Mouse (Mus musculus): ENCODE data around the gene Nprl2.
"Not testable (repeated sequence)": the region's sequence is repeated elsewhere in the genome, so short reads cannot be mapped to it uniquely, and the experiment has no call there.

The Nprl2 gene

DNA sequence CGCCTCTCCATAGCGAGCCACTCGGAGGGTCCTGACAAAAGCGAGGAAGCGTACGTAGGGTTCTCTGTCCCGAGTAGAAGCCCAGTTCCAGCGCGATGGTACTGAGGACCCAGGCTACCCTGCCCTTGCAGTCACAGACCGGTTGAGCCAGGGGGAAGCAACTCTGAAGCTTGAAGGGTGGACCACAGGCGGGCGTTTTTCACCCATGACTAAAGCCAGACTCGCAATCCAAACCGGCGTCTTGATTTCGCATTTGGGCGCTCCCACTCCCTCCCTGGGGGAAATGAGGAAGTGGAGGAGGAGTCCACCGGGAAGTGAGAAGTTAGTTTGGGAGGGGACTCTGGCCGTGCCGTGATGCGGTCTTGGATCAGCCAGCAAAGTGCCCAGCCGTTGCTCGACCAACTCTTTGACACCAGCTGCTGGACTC is 13.0 kb downstream of the Nprl2 start:
- DNase-seq: peak; percentile 62

DNA sequence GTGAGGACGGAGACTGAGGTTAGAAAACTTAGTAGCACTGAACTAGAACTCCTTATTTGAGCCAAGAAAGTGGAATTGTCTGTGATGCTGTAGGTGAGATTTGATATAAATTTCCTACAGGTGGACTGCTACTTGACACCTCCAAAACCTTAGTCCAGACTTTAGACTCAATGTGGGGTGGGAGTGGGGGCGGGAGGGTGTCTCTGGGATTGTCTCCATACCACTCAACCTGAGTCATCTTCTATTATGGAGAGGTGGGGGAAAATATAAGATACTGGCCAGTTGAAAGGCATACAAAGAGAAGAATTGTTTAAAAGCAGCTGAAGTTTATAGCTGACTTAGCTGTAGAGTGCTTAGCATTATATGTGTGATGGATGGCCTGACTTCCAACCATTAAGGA is 13.7 kb downstream of the Nprl2 start:
- no peak for DNase-seq

DNA sequence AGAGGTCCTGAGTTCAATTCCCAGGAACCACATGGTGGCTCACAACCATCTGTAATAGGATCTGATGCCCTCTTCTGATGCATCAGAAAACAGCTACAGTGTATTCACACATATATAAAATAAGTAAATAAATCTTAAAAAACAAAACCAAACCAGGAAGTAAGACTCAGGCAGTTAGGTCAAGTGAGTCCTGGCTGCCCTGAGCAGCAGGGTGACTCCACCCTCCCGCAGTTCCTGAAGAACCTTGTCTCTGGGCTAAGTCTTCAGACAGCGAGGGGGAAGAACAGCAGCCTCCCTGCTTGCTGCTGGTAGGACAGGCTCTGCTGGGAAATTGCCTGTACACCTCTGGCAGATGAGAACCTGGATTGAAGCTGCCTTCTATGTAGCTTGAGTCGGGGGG is 14.3 kb downstream of the Nprl2 start:
- DNase-seq: peak; percentile 41

DNA sequence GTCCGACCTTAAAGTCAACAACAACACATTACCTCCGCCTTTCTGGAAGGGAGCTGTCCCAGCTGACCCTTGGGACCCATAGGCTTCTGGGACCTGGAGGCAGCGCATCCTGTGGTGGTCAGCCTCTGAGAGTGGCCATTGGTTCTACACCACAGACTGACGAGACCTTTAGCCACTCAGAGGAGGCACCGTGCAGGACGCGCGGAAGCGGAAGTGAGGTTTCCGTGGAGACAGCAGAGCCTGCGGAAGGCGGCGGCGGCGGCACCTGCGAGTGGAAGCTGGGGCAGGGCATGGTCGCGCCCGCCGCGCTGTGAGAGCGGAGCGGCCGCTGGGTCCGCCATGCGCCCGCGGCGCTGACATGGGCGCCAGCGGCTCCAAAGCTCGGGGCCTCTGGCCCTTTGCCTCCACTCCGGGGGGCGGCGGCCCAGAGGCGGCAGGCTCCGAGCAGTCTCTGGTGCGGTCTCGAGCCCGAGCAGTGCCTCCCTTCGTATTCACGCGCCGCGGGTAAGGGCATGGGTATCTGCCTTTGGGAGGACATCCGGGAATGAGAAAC is 21.1 kb downstream of the Nprl2 start, which contains the start of gene Tusc2:
Tusc2 (plus strand) TSS at position 227 of the 553 bp plus-strand sequence.
- peak; percentile 95 for DNase-seq

DNA sequence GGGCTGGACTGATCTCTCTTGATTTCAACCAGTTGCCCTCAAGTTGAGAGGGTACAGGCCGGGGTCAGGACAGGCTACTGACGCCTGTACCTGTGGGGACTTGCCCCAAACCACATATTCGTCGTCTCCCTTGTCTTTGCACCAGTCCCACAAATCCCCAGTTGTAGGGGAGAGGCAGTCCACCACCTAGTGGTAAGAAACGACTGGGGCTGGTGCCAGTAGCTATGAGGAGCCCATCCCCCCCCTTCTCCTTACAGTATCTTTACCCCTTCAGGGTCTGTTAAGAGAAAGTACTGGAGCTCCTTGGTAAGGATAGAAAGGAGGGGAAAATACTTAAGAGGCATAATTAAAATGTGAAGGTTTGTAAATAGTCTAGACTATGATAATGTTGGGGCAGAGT is 23.5 kb downstream of the Nprl2 start:
- DNase-seq: not testable (repeated sequence)

DNA sequence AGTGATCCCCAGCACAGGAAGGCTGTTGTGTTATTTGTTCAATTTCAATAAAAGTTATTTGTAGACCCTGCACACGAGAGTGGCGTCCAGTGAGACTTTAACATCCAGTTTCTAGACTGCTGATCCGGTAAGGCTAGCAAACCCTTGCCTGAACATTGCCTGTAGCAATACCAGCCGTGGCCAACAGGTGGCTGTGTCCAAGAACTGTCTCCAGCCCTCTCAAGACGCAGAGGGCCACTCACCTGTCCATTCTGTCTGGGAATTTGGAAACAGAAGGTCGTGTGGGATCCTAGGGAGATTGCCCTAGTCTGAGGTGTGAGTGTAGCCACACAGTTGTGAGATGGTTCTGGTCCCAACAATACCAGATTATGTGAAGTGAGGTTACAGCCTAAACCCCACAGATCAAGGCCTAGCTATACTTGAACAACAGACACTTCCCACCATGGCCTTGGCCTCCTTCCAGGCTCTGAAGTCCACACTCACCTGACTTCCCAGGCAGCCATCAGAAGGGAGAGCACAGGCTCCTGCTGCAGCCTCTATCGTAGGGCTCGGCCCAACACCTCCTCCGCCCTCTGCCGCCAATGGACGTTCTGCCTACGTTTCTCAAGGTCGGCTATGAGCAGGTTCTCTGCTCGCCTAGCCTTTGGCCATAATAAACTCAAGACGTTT is 24.1 kb downstream of the Nprl2 start:
- peak; percentile 91 for DNase-seq

DNA sequence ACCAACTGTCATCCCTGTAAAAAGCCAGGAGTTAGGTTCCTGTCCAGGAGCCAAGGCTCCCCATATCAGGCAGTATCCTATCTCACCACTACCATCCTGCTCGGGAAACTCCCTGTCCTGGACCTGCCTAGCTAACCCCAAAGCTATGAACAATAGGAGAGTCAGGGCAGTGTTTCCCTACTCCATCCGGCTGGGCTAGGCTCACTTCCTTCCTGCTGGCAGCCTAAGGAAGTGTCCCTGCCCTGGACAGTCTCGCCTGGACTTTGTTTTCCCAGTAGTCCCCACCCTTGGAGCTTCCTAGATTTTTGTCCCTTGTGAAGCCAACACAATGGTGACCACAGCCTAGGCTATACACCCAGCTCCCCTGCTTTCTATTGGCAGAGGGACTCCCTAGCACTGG is 24.8 kb downstream of the Nprl2 start:
- DNase-seq: no peak

DNA sequence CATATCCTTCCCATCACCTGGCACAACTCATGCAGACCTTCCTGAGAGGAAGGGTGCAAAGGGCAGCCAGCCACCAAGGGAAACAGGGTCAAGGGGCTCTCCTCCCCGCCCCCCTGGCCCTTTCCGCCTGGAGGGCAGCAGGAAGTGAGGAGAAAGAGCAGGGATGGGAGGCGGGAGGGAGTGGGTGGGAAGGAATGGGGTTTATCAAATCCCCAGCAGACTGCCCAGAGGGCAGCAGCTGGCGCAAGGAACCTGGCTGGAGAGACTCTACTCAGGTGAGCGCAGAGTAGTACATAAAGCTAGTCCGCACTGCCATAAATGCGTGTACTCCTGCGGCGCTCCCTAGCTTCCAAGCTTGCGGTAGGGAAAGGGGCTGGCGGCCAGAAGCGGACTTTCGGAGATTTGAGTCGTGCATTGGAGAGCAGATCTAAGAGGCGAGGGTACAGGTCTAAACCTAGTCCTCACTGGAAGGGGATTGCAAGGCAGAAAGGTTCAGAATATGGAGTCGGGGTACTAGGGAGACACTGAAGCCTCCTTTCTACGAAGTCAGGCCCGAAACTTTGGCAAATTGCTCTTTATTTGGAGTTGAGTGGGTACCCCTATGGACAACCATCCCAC is 25.8 kb downstream of the Nprl2 start, which contains the start of gene Hyal2:
Hyal2 (plus strand) TSS at position 244 of the 618 bp plus-strand sequence.
- peak; percentile 62 for DNase-seq

DNA sequence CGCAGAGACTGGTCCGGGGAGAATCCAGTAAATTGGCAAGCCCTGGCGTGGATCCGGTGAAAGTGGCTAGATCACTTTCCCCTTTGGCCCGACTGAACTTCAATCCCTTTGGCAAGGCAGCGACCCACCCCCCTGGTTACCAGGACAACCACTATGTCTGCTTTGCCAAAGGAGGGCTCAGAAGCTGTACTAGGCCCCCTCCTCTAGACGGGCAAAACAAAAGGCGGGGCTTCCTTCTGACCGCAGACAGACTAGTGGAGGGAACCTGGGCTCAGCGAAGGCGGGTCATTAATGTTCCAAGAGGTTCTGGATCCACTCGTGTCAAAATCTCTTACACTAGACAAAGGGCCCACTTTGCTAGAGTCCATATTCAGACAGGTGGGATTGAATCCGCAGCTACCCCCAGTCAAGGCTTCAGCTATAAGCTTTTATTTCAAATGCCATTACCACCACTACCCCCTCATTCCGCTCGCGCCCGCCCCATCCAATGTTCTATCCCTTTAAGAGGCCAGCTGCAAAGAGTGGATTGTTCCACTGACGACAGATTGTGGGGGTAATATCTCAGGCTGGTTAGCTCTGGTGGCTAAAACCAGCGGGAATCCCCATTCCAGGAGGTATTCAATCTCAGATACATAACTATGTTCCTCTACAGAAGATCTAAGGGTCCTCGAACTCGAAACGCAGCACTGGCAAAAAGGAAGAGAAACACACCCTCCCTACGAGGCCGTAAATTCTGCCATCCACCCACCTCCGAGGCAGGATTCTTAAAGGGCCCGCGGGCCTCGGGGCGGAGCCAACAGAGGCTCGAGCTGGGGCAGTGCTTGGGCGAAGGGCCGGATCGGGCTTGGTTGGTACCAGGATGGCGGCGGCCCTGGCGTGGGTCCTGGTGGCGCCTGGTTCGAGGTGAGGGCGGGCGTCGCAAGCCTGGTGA is 26.6 kb downstream of the Nprl2 start:
- peak; percentile 91 for DNase-seq

DNA sequence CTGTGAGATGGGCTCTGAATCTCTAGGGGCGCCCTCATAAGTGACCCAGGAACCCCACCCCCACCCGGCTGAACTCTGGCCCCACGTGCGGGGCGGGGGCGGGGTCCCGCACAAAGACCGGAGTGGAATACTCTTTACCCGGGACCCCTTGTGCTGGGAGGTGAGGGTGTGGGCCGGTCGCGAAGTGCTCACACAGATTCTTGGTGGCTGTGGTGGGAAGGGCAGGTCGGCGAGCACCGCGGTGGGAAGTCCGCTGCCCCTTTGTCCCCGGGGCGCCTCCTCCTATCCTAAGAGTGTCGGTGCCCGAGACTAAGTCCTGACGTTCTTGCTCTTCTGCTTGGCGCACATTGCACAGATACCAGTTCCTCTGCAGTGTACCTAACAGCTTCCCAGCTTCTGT is 27.2 kb downstream of the Nprl2 start:
- DNase-seq: no peak

DNA sequence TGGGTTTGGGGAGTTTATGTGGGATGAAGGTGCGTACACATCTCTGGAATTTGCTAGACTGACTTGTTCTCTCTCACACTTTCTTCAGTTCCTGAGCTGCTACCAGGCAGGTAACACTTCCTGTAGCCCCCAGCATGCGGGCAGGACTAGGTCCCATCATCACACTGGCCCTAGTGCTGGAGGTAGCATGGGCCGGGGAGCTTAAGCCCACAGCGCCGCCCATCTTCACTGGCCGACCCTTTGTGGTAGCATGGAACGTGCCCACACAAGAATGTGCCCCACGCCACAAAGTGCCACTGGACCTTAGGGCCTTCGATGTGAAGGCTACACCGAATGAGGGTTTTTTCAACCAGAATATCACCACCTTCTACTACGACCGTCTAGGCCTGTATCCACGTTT is 28.0 kb downstream of the Nprl2 start:
- DNase-seq: no peak

DNA sequence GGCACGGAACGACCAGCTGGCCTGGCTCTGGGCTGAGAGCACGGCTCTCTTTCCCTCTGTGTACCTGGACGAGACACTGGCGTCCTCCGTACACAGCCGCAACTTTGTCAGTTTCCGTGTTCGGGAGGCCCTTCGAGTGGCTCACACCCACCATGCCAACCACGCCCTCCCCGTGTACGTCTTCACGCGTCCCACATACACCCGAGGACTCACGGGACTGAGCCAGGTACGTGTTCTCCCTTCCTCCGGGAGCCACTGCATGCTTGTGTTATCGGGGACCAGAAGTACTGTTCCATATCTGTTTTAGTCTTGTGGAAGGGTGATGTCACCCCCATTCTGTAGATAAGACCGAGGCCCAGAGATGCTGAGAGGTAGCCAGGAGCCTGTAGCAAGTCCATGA is 28.8 kb downstream of the Nprl2 start:
- DNase-seq: peak; percentile 83

DNA sequence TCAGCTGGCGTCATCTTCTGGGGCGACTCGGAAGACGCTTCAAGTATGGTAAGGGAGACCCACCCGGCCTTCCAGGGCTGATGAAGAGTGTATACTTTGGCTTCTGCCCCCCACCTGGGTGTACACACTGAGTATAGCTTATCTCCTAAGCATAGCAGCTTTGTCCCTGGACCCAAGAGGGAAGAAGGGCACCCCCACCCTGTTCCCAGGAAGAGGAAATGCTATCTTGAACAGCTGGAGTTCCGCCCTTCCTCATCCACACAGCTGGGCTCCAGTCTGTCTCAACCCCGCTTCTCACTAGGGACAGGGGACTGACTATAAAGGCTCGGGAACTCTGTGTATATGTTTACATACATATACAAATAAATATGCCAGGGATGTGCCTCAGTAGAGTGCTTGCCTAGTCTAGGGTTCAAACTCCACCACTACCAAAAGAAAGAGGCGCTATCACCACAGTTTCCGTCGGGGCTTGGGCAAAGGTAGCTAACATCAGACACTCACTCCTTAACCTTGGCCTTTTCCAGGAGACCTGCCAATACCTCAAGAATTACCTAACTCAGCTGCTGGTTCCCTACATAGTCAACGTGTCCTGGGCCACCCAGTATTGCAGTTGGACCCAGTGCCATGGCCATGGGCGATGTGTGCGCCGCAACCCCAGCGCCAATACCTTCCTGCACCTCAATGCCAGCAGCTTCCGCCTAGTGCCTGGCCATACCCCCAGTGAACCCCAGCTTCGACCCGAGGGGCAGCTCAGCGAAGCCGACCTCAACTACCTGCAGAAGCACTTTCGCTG is 29.7 kb downstream of the Nprl2 start:
- peak; percentile 76 for DNase-seq

DNA sequence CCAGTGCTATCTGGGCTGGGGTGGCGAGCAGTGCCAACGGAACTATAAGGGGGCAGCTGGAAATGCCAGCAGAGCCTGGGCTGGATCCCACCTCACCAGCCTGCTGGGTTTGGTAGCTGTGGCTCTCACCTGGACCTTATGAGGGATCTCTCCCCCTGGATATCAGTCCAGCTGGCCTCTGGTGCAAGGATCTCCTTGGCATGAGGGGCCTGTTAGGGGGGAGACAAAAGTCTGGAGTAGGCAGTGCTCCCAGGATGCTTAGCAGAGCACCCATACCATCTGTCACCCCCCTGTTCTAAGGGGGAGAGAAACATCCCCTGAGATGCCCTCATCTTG is 30.3 kb downstream of the Nprl2 start:
- no peak for DNase-seq

DNA sequence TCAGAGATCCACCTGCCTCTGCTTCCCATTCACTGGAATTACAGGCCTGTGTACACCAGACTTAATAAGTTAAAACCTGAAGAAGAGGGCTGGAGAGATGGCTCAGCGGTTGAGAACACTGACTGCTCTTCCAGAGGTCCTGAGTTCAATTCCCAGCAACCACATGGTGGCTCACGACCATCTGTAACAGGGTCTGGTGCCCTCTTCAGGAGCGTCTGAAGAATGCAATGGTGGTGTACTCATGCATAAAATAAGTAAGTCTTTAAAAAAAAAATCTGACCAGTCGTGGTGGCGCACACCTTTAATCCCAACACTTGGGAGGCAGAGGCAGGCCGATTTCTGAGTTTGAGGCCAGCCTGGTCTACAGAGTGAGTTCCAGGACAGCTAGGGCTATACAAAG is 31.7 kb downstream of the Nprl2 start:
- DNase-seq: not testable (repeated sequence)

DNA sequence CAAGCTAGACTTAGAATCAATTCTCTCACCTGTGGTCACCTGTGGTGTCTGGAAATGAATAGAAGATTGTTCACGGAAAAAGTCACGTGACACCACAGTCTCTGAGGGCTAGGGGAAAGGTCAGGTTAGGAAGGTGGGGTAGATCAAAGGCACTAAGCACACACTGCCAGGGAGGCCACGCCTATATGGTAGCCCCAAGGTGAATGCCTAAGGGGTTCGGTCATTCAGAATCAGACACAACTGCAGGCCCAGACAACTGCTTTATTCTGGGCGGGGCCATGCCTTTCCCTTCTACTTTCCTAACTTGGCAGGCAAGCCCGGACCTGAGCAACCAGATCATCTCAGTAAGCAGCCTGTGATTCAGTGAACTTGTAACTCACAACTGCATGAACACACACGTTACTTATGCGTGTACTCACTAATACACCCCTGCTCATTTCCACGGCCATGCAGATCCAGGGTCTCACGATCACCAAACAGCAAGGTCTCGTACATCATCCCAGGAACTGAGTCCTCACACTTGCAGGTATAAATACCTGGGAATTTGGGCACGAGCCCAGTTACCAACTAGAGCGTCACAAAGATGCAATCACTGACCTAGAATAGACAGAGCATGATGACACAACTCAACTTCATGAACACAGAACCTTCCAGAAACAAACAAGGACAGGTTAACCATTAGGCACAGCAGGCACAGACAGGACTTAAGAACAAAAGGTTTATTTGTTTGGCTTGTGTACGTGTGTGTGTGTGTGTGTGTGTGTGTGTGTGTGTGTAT is 33.7 kb downstream of the Nprl2 start:
- peak; percentile 12 for DNase-seq

DNA sequence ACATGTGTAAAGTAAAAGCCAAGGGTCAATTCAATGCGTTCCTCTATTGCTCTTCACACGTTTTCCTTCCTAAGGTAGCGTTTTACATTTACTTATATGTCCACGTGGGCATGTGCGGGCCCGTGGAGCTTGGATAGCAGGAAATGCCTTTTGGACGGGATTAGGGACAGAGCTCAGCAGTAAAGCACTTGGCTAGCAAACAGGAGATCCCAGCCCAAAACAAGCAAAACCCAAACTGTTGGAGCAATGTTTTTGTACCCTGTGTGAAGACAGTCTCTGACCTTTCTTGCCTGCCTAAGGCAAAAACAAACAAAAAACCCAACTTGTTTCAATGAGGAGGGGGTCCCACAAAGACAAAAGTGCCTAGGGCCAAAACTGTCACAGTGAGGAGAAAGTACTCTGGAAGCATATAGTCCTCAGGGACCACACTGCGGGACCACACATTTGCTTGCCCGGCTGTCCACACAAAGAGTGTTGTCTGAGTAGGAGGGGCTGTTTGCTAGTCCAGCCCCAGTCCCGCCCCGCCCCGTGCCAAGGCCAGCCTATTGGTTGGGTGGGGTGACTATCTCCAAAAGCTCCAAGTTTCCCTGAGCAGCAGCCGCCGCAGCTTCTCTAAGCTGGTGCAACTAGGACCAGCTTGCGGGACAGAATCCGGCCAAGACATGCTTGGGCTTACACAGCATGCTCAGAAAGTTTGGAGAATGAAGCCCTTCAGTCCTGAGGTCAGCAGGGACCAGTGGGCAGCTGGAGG is 34.5 kb downstream of the Nprl2 start, which contains the start of gene Hyal1:
Hyal1 (plus strand) TSS at position 571 of the 751 bp plus-strand sequence.
- DNase-seq: peak; percentile 95

DNA sequence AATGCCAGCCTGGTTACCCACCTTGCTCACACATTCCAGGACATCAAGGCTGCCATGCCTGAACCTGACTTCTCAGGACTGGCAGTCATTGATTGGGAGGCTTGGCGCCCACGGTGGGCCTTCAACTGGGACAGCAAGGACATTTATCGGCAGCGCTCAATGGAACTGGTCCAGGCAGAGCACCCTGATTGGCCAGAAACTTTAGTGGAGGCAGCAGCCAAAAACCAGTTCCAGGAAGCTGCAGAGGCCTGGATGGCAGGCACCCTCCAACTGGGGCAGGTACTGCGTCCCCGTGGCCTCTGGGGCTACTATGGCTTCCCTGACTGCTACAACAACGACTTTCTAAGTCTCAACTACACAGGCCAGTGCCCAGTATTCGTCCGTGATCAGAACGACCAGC is 35.8 kb downstream of the Nprl2 start:
- DNase-seq: no peak

DNA sequence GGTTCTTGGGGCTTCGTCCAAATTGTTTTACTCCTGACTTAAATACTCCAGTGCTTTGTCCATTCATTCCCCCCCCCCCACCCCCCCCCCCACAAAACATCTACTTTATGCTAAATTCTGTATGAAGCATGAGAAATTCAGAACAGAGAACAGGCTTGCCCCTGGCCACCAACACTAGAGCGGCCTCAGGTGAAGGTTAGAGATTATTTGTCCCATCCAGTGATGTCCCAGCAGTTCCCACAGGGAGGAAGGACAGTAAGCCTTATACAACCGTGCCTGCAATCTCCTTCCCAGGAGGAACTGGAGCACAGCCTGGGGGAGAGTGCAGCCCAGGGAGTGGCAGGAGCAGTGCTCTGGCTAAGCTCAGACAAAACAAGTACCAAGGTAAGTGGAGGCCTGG is 36.6 kb downstream of the Nprl2 start, which contains the start of gene Naa80:
Naa80 (plus strand) TSS at position 301 of the 400 bp plus-strand sequence.
- DNase-seq: no peak

DNA sequence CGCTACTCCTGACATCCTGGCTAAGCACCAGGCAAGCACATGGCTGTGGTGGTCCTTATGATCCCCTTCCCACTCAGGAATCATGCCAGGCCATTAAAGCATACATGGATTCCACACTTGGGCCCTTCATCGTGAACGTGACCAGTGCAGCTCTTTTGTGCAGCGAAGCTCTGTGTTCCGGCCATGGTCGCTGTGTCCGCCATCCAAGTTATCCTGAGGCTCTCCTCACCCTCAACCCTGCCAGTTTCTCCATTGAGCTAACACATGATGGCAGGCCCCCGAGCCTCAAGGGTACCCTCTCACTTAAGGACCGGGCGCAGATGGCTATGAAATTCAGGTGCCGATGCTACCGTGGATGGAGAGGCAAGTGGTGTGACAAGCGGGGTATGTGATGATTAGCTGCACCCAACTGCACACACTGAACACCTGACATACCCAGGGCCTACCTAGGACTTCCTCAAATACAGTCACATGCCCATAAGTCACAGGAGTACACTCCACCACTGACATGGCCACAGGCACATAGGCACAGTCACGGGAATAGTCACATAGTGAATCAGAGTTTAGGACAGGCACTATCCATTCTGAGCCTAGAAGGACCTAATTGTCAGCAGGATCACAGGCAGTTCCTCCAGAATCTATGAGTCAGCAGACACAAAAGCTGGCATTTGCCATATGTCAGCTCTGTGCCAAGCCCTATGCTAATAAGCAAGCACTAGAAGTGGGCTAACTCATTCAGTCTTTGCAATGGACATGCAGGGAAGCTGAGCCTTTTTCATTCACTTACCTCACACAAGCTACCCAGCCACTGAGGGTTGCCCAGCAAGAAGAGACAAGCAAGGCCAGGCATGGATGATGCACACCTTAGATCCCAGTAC is 37.2 kb downstream of the Nprl2 start:
- DNase-seq: no peak
